Mouse (Mus musculus): ENCODE measurements around the gene Ttc30a2. TPM values are rescaled to one million over a fixed set of nuclear protein-coding genes. Genes with fewer than 3 reads are reported as not detected.

Gene Ttc30a2
- polyA plus RNA-seq, 1 experiment, result 0.11 TPM

- Histone ChIP-seq H3K36me3 (ENCODE audit: control insufficient read depth, insufficient read depth, low read length) (no peaks in the 10 kb centered on the region), H3K4me3 (ENCODE audit: low read depth, low read length) (no peak overlapping the region), H3K4me1 (ENCODE audit: control insufficient read depth, insufficient read depth, insufficient read length, low read length) (peaks cover 7% of the 10 kb centered on the region; the same call in 1 of the 2 replicates), H3K27me3 (ENCODE audit: control insufficient read depth, insufficient read depth, low read length) (no peaks in the 10 kb centered on the region), H3K27ac (ENCODE audit: insufficient read depth, low read depth, low read length) (no peak overlapping the region)
- TF ChIP-seq CTCF (IDR thresholded peaks at IDR 0.05; ENCODE audit: extremely low read depth, insufficient read length, insufficient replicate concordance, low read depth, low read length) (peak; percentile 84; the same call in 1 of the 2 replicates), POLR2A (IDR thresholded peaks at IDR 0.05; ENCODE audit: low read depth, low read length) (no peak)
- WGBS, result 28% methylated on average over 8 of the region's 8 CpGs
Observed at GRCm38 (mm10) chr2:76001392-76001791, 23.4 kb upstream of the Ttc30a2 start.

GRCm38 (mm10) chr2:75999636-76000035, 21.7 kb upstream of the Ttc30a2 start:
- no peaks in the 10 kb centered on the region for H3K36me3 ChIP-seq (ENCODE audit: control insufficient read depth, insufficient read depth, low read length)
- H3K27me3 ChIP-seq (ENCODE audit: control insufficient read depth, insufficient read depth, low read length), result no peaks in the 10 kb centered on the region
- peaks cover 7% of the 10 kb centered on the region; the same call in 1 of the 2 replicates for H3K4me1 ChIP-seq (ENCODE audit: control insufficient read depth, insufficient read depth, insufficient read length, low read length)
- H3K27ac ChIP-seq (ENCODE audit: insufficient read depth, low read depth, low read length), result no peak overlapping the region
- TF ChIP-seq CTCF (IDR thresholded peaks at IDR 0.05; ENCODE audit: extremely low read depth, insufficient read length, insufficient replicate concordance, low read depth, low read length), result no peak
- TF ChIP-seq POLR2A (IDR thresholded peaks at IDR 0.05; ENCODE audit: low read depth, low read length), result no peak
- H3K4me3 ChIP-seq (ENCODE audit: low read depth, low read length), result no peak overlapping the region
- 37% methylated on average over 12 of the region's 12 CpGs for WGBS

GRCm38 (mm10) chr2:75998692-75999091, 20.7 kb upstream of the Ttc30a2 start:
- no peaks in the 10 kb centered on the region for H3K36me3 ChIP-seq (ENCODE audit: control insufficient read depth, insufficient read depth, low read length)
- TF ChIP-seq POLR2A (IDR thresholded peaks at IDR 0.05; ENCODE audit: low read depth, low read length), result no peak
- TF ChIP-seq CTCF (IDR thresholded peaks at IDR 0.05; ENCODE audit: extremely low read depth, insufficient read length, insufficient replicate concordance, low read depth, low read length), result no peak
- no peak overlapping the region for H3K4me3 ChIP-seq (ENCODE audit: low read depth, low read length)
- peaks cover 7% of the 10 kb centered on the region; the same call in 1 of the 2 replicates for H3K4me1 ChIP-seq (ENCODE audit: control insufficient read depth, insufficient read depth, insufficient read length, low read length)
- no peak overlapping the region for H3K27ac ChIP-seq (ENCODE audit: insufficient read depth, low read depth, low read length)
- H3K27me3 ChIP-seq (ENCODE audit: control insufficient read depth, insufficient read depth, low read length), result no peaks in the 10 kb centered on the region
- WGBS, result 51% methylated on average over 8 of the region's 8 CpGs

- no peaks in the 10 kb centered on the region for H3K36me3 ChIP-seq (ENCODE audit: control insufficient read depth, insufficient read depth, low read length)
- H3K27me3 ChIP-seq (ENCODE audit: control insufficient read depth, insufficient read depth, low read length), result no peaks in the 10 kb centered on the region
- no peak overlapping the region; the same call in 1 of the 2 replicates for H3K27ac ChIP-seq (ENCODE audit: insufficient read depth, low read depth, low read length)
- no peak overlapping the region for H3K4me3 ChIP-seq (ENCODE audit: low read depth, low read length)
- peaks cover 7% of the 10 kb centered on the region; the same call in 1 of the 2 replicates for H3K4me1 ChIP-seq (ENCODE audit: control insufficient read depth, insufficient read depth, insufficient read length, low read length)
- WGBS, result 39% methylated on average over 12 of the region's 12 CpGs
- TF ChIP-seq POLR2A (IDR thresholded peaks at IDR 0.05; ENCODE audit: low read depth, low read length) (no peak), CTCF (IDR thresholded peaks at IDR 0.05; ENCODE audit: extremely low read depth, insufficient read length, insufficient replicate concordance, low read depth, low read length) (no peak)
Observed at GRCm38 (mm10) chr2:75997726-75998125, 19.8 kb upstream of the Ttc30a2 start.

GRCm38 (mm10) chr2:75994841-75995240, 16.9 kb upstream of the Ttc30a2 start:
- no peak for TF ChIP-seq CTCF (IDR thresholded peaks at IDR 0.05; ENCODE audit: extremely low read depth, insufficient read length, insufficient replicate concordance, low read depth, low read length)
- no peak for TF ChIP-seq POLR2A (IDR thresholded peaks at IDR 0.05; ENCODE audit: low read depth, low read length)
- no peak overlapping the region for H3K27ac ChIP-seq (ENCODE audit: insufficient read depth, low read depth, low read length)
- 94% methylated on average over 11 of the region's 11 CpGs for WGBS

GRCm38 (mm10) chr2:75991581-75992205, 13.7 kb upstream of the Ttc30a2 start:
- no peak for TF ChIP-seq POLR2A (IDR thresholded peaks at IDR 0.05; ENCODE audit: low read depth, low read length)
- no peak for TF ChIP-seq CTCF (IDR thresholded peaks at IDR 0.05; ENCODE audit: extremely low read depth, insufficient read length, insufficient replicate concordance, low read depth, low read length)

More at GRCm38 (mm10) chr2:75994841-75995240, 16.9 kb upstream of the Ttc30a2 start:
- peaks cover 10% of the 10 kb centered on the region for H3K4me1 ChIP-seq (ENCODE audit: control insufficient read depth, insufficient read depth, insufficient read length, low read length)
- no peaks in the 10 kb centered on the region for H3K27me3 ChIP-seq (ENCODE audit: control insufficient read depth, insufficient read depth, low read length)
- H3K36me3 ChIP-seq (ENCODE audit: control insufficient read depth, insufficient read depth, low read length), result no peaks in the 10 kb centered on the region
- no peak overlapping the region for H3K4me3 ChIP-seq (ENCODE audit: low read depth, low read length)

GRCm38 (mm10) chr2:75990885-75991539, 13.0 kb upstream of the Ttc30a2 start:
- Histone ChIP-seq H3K4me1 (ENCODE audit: control insufficient read depth, insufficient read depth, insufficient read length, low read length) (peaks cover 3% of the 10 kb centered on the region), H3K27me3 (ENCODE audit: control insufficient read depth, insufficient read depth, low read length) (no peaks in the 10 kb centered on the region), H3K27ac (ENCODE audit: insufficient read depth, low read depth, low read length) (no peak overlapping the region), H3K36me3 (ENCODE audit: control insufficient read depth, insufficient read depth, low read length) (no peaks in the 10 kb centered on the region), H3K4me3 (ENCODE audit: low read depth, low read length) (no peak overlapping the region)
- TF ChIP-seq CTCF (IDR thresholded peaks at IDR 0.05; ENCODE audit: extremely low read depth, insufficient read length, insufficient replicate concordance, low read depth, low read length), result peak; percentile 59
- no peak for TF ChIP-seq POLR2A (IDR thresholded peaks at IDR 0.05; ENCODE audit: low read depth, low read length)
- 52% methylated on average over 13 of the region's 13 CpGs for WGBS

More at GRCm38 (mm10) chr2:75991581-75992205, 13.7 kb upstream of the Ttc30a2 start:
- no peak overlapping the region for H3K4me3 ChIP-seq (ENCODE audit: low read depth, low read length)
- peaks cover 3% of the 10 kb centered on the region for H3K4me1 ChIP-seq (ENCODE audit: control insufficient read depth, insufficient read depth, insufficient read length, low read length)
- no peaks in the 10 kb centered on the region for H3K27me3 ChIP-seq (ENCODE audit: control insufficient read depth, insufficient read depth, low read length)
- no peak overlapping the region for H3K27ac ChIP-seq (ENCODE audit: insufficient read depth, low read depth, low read length)
- 64% methylated on average over 6 of the region's 6 CpGs for WGBS
- H3K36me3 ChIP-seq (ENCODE audit: control insufficient read depth, insufficient read depth, low read length), result no peaks in the 10 kb centered on the region

All from small intestine, adult 2 months (tissue).